8 mouse cellular contexts compared by ENCODE assay signal in the genomic region with DNA sequence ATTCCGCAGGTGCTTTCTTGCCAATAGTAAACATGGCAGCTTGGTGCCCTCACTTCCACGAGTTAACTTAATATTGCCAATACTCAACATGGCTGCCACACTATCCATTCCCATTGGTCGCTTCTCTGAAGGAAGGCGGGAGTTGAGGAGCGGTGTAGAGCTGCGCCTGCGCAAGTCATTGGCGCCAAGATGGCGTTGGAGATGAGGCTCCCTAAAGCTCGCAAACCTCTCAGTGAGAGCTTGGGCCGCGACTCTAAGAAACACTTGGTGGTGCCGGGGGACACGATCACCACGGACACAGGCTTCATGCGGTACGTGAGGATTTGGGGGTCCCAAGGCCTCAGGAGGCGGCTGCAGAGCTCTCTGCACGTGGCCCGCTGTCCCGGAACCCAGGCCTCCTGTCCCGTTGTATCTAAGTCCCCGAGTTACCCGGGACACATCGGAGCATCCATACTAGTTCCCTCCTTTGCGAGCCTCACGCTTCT. TPM values are rescaled to one million over a fixed set of nuclear protein-coding genes. Genes with fewer than 3 reads are reported as not detected.
DNase-seq lines count a peak whose midpoint lies in the region; ATAC-seq and TF ChIP-seq lines count a peak whose summit lies in the region.

A gene (plus strand): TSS at position 165 of the 485 bp plus-strand sequence.

- WGBS in forebrain, embryonic 10.5 days: under 1% methylated on average over 27 of the region's 27 CpGs
- WGBS in heart, embryonic 15.5 days: under 1% methylated on average over 27 of the region's 27 CpGs
- 2% methylated on average over 27 of the region's 27 CpGs for WGBS in liver, embryonic 14.5 days (ENCODE audit: insufficient replicate concordance)
- under 1% methylated on average over 27 of the region's 27 CpGs for WGBS in neural tube, embryonic 11.5 days
- under 1% methylated on average over 27 of the region's 27 CpGs for WGBS in stomach, postnatal 0 days

- peak within 1 kb of the TSS; percentile 79 for H3K4me2 ChIP-seq in heart, embryonic 15.5 days
- H3K4me2 ChIP-seq in liver, embryonic 14.5 days (ENCODE audit: low read depth): peak within 1 kb of the TSS; percentile 70
- peak within 1 kb of the TSS; percentile 82 for H3K4me2 ChIP-seq in neural tube, embryonic 11.5 days (ENCODE audit: low read depth)
- peak within 1 kb of the TSS; percentile 80 for H3K4me2 ChIP-seq in stomach, postnatal 0 days (replicated peaks; ENCODE audit: low read depth)

- no peaks in the 10 kb centered on the region; the same call in 1 of the 2 replicates for H3K9me3 ChIP-seq in forebrain, embryonic 10.5 days
- no peaks in the 10 kb centered on the region for H3K9me3 ChIP-seq in heart, embryonic 15.5 days (replicated peaks)
- H3K9me3 ChIP-seq in liver, embryonic 14.5 days (ENCODE audit: control insufficient read depth, low read length): no peaks in the 10 kb centered on the region
- H3K9me3 ChIP-seq in neural tube, embryonic 11.5 days (ENCODE audit: control insufficient read depth, low read length): no peaks in the 10 kb centered on the region
- H3K9me3 ChIP-seq in stomach, postnatal 0 days (ENCODE audit: control insufficient read depth, low read length): no peaks in the 10 kb centered on the region

- H3K27ac ChIP-seq in forebrain, embryonic 10.5 days: peak within 1 kb of the TSS; percentile 92
- H3K27ac ChIP-seq in heart, embryonic 15.5 days: peak within 1 kb of the TSS; percentile 63
- H3K27ac ChIP-seq in liver, embryonic 14.5 days: no peak within 1 kb of the TSS
- no peak within 1 kb of the TSS for H3K27ac ChIP-seq in neural tube, embryonic 11.5 days (ENCODE audit: low read depth, low read length)
- H3K27ac ChIP-seq in stomach, postnatal 0 days (replicated peaks): peak within 1 kb of the TSS; percentile 74

- peak; percentile 83 to 89 for DNase-seq in CD8-positive naive resting alpha-beta T cell, adult 2 months (ENCODE audit: low read depth in 2 of 2, low spot score in 2 of 2)
- DNase-seq in c-Kit-positive CD71-negative TER-119-negative erythroid progenitor cells, embryonic 14.5 days (ENCODE audit: low read depth): peak; percentile 95
- DNase-seq in forebrain, embryonic 10.5 days (ENCODE audit: extremely low spot score, low spot score): peak; percentile 91
- DNase-seq in kidney, postnatal 25 days: peak; percentile 93 to 96
- DNase-seq in liver, embryonic 14.5 days (ENCODE audit: low read depth in 3 of 3, low spot score in 3 of 3): peak; percentile 94 to 97 (median 94)
- peak; percentile 94 for DNase-seq in neural tube, embryonic 11.5 days (ENCODE audit: low spot score)
- DNase-seq in stomach, postnatal 0 days (ENCODE audit: low spot score): peak; percentile 90

- peak within 1 kb of the TSS; percentile 76 for H3K9ac ChIP-seq in heart, embryonic 15.5 days
- H3K9ac ChIP-seq in liver, embryonic 14.5 days (replicated peaks): peak within 1 kb of the TSS; percentile 75
- peak within 1 kb of the TSS; percentile 90 for H3K9ac ChIP-seq in neural tube, embryonic 11.5 days (ENCODE audit: low read length)
- peak within 1 kb of the TSS; percentile 83 for H3K9ac ChIP-seq in stomach, postnatal 0 days (ENCODE audit: low read length)

- H3K4me3 ChIP-seq in forebrain, embryonic 10.5 days: peak within 1 kb of the TSS; percentile 86
- H3K4me3 ChIP-seq in heart, embryonic 15.5 days: peak within 1 kb of the TSS; percentile 70
- H3K4me3 ChIP-seq in liver, embryonic 14.5 days (ENCODE audit: insufficient read depth in 1 of 2, low read depth in 2 of 2, low read length in 2 of 2): peak within 1 kb of the TSS; percentile 75 to 90
- peak within 1 kb of the TSS; percentile 82 for H3K4me3 ChIP-seq in neural tube, embryonic 11.5 days (ENCODE audit: low read depth, low read length)
- peak within 1 kb of the TSS; percentile 60 for H3K4me3 ChIP-seq in stomach, postnatal 0 days (ENCODE audit: low read depth, low read length)

- H3K27me3 ChIP-seq in forebrain, embryonic 10.5 days (ENCODE audit: poor library complexity, severe bottlenecking): peaks cover 10% of the 10 kb centered on the region
- no peaks in the 10 kb centered on the region for H3K27me3 ChIP-seq in heart, embryonic 15.5 days
- no peaks in the 10 kb centered on the region for H3K27me3 ChIP-seq in liver, embryonic 14.5 days (ENCODE audit: control insufficient read depth, insufficient read depth, low read length)
- 0 out of 2 replicates have a peak, but pooled peaks cover 2% of the 10 kb centered on the region for H3K27me3 ChIP-seq in neural tube, embryonic 11.5 days (ENCODE audit: control insufficient read depth, insufficient read depth, low read length)
- no peaks in the 10 kb centered on the region for H3K27me3 ChIP-seq in stomach, postnatal 0 days (ENCODE audit: control insufficient read depth, insufficient read depth, low read length)

- H3K4me1 ChIP-seq in forebrain, embryonic 10.5 days: peaks cover 28% of the 10 kb centered on the region
- peaks cover 9% of the 10 kb centered on the region for H3K4me1 ChIP-seq in heart, embryonic 15.5 days (replicated peaks)
- peaks cover 4 to 11% of the 10 kb centered on the region in 2 experiments for H3K4me1 ChIP-seq in liver, embryonic 14.5 days (replicated peaks; ENCODE audit: control insufficient read depth in 2 of 2, insufficient read depth in 2 of 2, low read length in 1 of 2)
- no peaks in the 10 kb centered on the region for H3K4me1 ChIP-seq in neural tube, embryonic 11.5 days (ENCODE audit: control insufficient read depth, insufficient read depth, low read length)
- 0 out of 2 replicates have a peak, but pooled peaks cover 2% of the 10 kb centered on the region for H3K4me1 ChIP-seq in stomach, postnatal 0 days (replicated peaks; ENCODE audit: control insufficient read depth, insufficient read depth)

- no peak for TF ChIP-seq EP300 in liver, embryonic 14.5 days (IDR thresholded peaks at IDR 0.05; ENCODE audit: low read depth)
- TF ChIP-seq EP300 in stomach, postnatal 0 days (optimal IDR thresholded peaks at IDR 0.05): no peak

- no peak for TF ChIP-seq CTCF in liver, embryonic 14.5 days (IDR thresholded peaks at IDR 0.05; ENCODE audit: low read depth)
- TF ChIP-seq CTCF in stomach, postnatal 0 days (IDR thresholded peaks at IDR 0.05; ENCODE audit: low read depth): no peak

- peak; percentile 97 for ATAC-seq in heart, embryonic 15.5 days (replicated peaks; ENCODE audit: insufficient number of reproducible peaks, insufficient read depth, low FRiP score, low read depth)
- ATAC-seq in liver, embryonic 14.5 days (ENCODE audit: insufficient read depth): peak; percentile 94
- peak; percentile 84 for ATAC-seq in neural tube, embryonic 11.5 days (ENCODE audit: insufficient read depth, low FRiP score, low TSS enrichment)
- peak; percentile 98 for ATAC-seq in stomach, postnatal 0 days (ENCODE audit: low FRiP score, low TSS enrichment)

- H3K36me3 ChIP-seq in forebrain, embryonic 10.5 days (replicated peaks): peaks cover 37% of the 10 kb centered on the region
- H3K36me3 ChIP-seq in heart, embryonic 15.5 days: peaks cover 23% of the 10 kb centered on the region; the same call in 1 of the 2 replicates
- H3K36me3 ChIP-seq in liver, embryonic 14.5 days (replicated peaks; ENCODE audit: control insufficient read depth, insufficient read depth, low read depth): peaks cover 26% of the 10 kb centered on the region
- peaks cover 3% of the 10 kb centered on the region; the same call in 1 of the 2 replicates for H3K36me3 ChIP-seq in neural tube, embryonic 11.5 days (ENCODE audit: control insufficient read depth, insufficient read depth, low read length)
- H3K36me3 ChIP-seq in stomach, postnatal 0 days (ENCODE audit: control insufficient read depth, insufficient read depth, low read length): peaks cover 6% of the 10 kb centered on the region; the same call in 1 of the 2 replicates

RNA-seq across cellular contexts. Expression of the gene that starts here (rescaled TPM):
- polyA plus RNA-seq in forebrain, embryonic 10.5 days (2016; fragmentation: Nextera tagmentation; extraction: Ambion mirVana): 104 and 110 TPM in 2 replicates
- 30.2 and 40.0 TPM in 2 replicates for polyA plus RNA-seq in heart, embryonic 15.5 days (2015; fragmentation: Nextera tagmentation; extraction: Ambion mirVana)
- 17.5 and 25.3 TPM in 2 replicates for polyA plus RNA-seq in liver, embryonic 14.5 days (2012; rRNA removed)
- polyA plus RNA-seq in liver, embryonic 14.5 days (2014; fragmentation: Nextera tagmentation; extraction: Ambion mirVana): 26.9 and 27.2 TPM in 2 replicates
- 54.7 and 64.5 TPM in 2 replicates for polyA plus RNA-seq in neural tube, embryonic 11.5 days (2014; fragmentation: Nextera tagmentation; extraction: Ambion mirVana)
- 22.2 and 23.4 TPM in 2 replicates for polyA plus RNA-seq in stomach, postnatal 0 days (2015; fragmentation: Nextera tagmentation; extraction: Ambion mirVana)

Comparison
In these comparisons a context has a peak if more than half of its experiments do, and no peak if none do; other contexts are left out.
1. H3K27ac ChIP-seq: peak in forebrain, embryonic 10.5 days (single experiment), heart, embryonic 15.5 days (single experiment) and stomach, postnatal 0 days (single experiment); none in liver, embryonic 14.5 days (single experiment) and neural tube, embryonic 11.5 days (single experiment).
2. Peak in every context shown above with its lines, with median percentiles within 50 percentile points of each other: DNase-seq, H3K4me3 ChIP-seq, ATAC-seq, H3K4me2 ChIP-seq and H3K9ac ChIP-seq.